Mouse (Mus musculus) G1E (cell line): ENCODE data around the gene Polr1a.

Source experiments
- CTCF ChIP-seq: IDR thresholded peaks from 2 replicates; pipeline ENCODE4 v1.5.1; 2012; ENCODE audit warnings: low read depth, low read length, inconsistent platforms, mixed read lengths
- GATA2 ChIP-seq: IDR thresholded peaks from 2 replicates; pipeline ENCODE4 v1.6.1; 2012; ENCODE audit warnings: low read depth, low read length, inconsistent platforms, borderline replicate concordance
- POLR2AphosphoS5 ChIP-seq: IDR thresholded peaks from 2 replicates; pipeline ENCODE4 v1.6.1; 2012; ENCODE audit warnings: low read depth, low read length, inconsistent platforms; ENCODE audit not compliant: insufficient replicate concordance

- TF ChIP-seq POLR2AphosphoS5 = no peak
- TF ChIP-seq GATA2 = no peak
- TF ChIP-seq CTCF = no peak
Observed at GRCm38 (mm10) chr6:72008213-72008655, 99.4 kb downstream of the Polr1a start.
